Mouse (Mus musculus): ENCODE measurements at regions not wholly inside any gene's neighbourhood (a gene's known extent, or its start where the extent isn't known, plus 50 kb on each side); places are given as distances from the start of the nearest gene placed in this dataset.

GRCm38 (mm10) chr3:143509531-143509930 lies 627.7 kb upstream of the Pkn2 start:
- TF ChIP-seq POU5F1 (IDR thresholded peaks at IDR 0.05; ENCODE audit: borderline replicate concordance, low read length) (no peak), CTCF (conservative IDR thresholded peaks at IDR 0.05; ENCODE audit: low read length) (no peak)
